Mouse (Mus musculus) testis, adult 2 months (tissue): ENCODE data around the gene Golt1a.

ENCODE experiments used
- CTCF ChIP-seq: fragments of 200-500 bp; IDR thresholded peaks from 2 replicates; pipeline ENCODE4 v1.5.1; 2012; ENCODE audit warnings: low read depth, mild to moderate bottlenecking, inconsistent platforms, low read length, moderate library complexity; ENCODE audit not compliant: control insufficient read depth, insufficient read depth, insufficient replicate concordance
- POLR2A ChIP-seq: fragments of 200-500 bp; IDR thresholded peaks from 2 replicates; pipeline ENCODE4 v1.6.1; 2012; ENCODE audit warnings: low read depth, mild to moderate bottlenecking, inconsistent platforms, low read length, moderate library complexity; ENCODE audit not compliant: control insufficient read depth

DNA sequence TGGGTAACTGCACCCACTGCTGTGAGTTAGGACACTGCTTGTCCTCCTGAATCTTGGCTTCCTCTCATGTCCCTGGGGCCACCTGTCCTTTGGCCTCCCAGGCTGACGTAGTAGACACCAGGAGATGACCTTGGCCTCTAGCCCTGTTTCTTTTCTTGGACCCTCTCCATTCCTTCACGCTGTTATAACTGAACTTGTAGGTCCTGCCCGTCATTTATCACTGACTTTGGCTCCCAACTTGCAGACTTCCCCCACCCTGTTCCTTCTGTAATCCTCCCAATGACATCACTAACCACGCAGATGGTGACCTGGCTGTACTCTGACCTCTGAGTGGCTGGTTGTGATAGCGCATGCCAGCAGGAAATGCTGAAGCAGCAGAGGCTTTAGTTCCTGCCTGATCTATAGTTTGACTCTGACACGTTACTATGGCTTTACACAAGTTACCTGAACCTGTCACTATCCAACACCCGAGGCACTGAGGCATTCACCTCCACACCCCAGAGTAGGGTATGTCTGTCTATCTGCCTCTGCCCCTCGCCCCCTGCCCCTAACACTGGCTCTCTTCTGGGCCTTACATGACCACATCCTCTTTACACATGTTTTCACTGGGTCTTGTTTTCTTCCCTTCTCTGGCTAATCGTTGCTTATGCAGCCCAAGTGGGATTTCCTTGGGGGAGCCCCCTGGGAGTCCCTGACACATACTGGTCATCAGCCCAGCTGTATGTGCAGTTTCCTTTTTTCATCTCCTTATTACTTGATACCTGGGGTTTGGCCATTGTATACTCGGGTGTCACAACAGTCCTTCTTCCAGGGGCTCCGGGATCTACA lies 38.3 kb downstream of the Golt1a start:
- no peak for TF ChIP-seq POLR2A
- TF ChIP-seq CTCF, result no peak
